Mouse (Mus musculus): Measurements from ENCODE around the gene Ambra1. TPM values are rescaled to one million over a fixed set of nuclear protein-coding genes. Genes with fewer than 3 reads are reported as not detected.

Ambra1 gene
- polyA plus RNA-seq, 1 experiment = 24.0 TPM

GRCm38 (mm10) chr2:91729571-91729970 lies 363 bp upstream of the Ambra1 start:
- Histone ChIP-seq H3K27ac (ENCODE audit: insufficient read depth, low read depth, low read length) (peak overlapping the region; percentile 46), H3K4me3 (ENCODE audit: insufficient read depth, low read length) (peak overlapping the region; percentile 97), H3K4me1 (ENCODE audit: control insufficient read depth, insufficient read depth, low read length) (peaks cover 39% of the 10 kb centered on the region)
- TF ChIP-seq POLR2A (IDR thresholded peaks at IDR 0.05; ENCODE audit: borderline replicate concordance, low read depth, low read length) (no peak), CTCF (IDR thresholded peaks at IDR 0.05; ENCODE audit: low read depth, low read length) (no peak)

- Histone ChIP-seq H3K27ac (ENCODE audit: insufficient read depth, low read depth, low read length) (no peak overlapping the region), H3K4me1 (ENCODE audit: control insufficient read depth, insufficient read depth, low read length) (peaks cover 14% of the 10 kb centered on the region), H3K4me3 (ENCODE audit: insufficient read depth, low read length) (no peak overlapping the region)
- TF ChIP-seq CTCF (IDR thresholded peaks at IDR 0.05; ENCODE audit: low read depth, low read length) (no peak), POLR2A (IDR thresholded peaks at IDR 0.05; ENCODE audit: borderline replicate concordance, low read depth, low read length) (no peak)
Measured at GRCm38 (mm10) chr2:91735221-91735620, 5.3 kb downstream of the Ambra1 start.

- no peak overlapping the region for H3K4me3 ChIP-seq (ENCODE audit: insufficient read depth, low read length)
Measured at GRCm38 (mm10) chr2:91739586-91739985, 9.7 kb downstream of the Ambra1 start.

GRCm38 (mm10) chr2:91744686-91745085 lies 14.8 kb downstream of the Ambra1 start:
- Histone ChIP-seq H3K4me1 (ENCODE audit: control insufficient read depth, insufficient read depth, low read length) (peaks cover 5% of the 10 kb centered on the region), H3K27ac (ENCODE audit: insufficient read depth, low read depth, low read length) (no peak overlapping the region), H3K4me3 (ENCODE audit: insufficient read depth, low read length) (no peak overlapping the region)
- TF ChIP-seq CTCF (IDR thresholded peaks at IDR 0.05; ENCODE audit: low read depth, low read length) = no peak
- no peak for TF ChIP-seq POLR2A (IDR thresholded peaks at IDR 0.05; ENCODE audit: borderline replicate concordance, low read depth, low read length)

More at GRCm38 (mm10) chr2:91739586-91739985, 9.7 kb downstream of the Ambra1 start:
- Histone ChIP-seq H3K4me1 (ENCODE audit: control insufficient read depth, insufficient read depth, low read length) (peaks cover 16% of the 10 kb centered on the region), H3K27ac (ENCODE audit: insufficient read depth, low read depth, low read length) (no peak overlapping the region)
- TF ChIP-seq POLR2A (IDR thresholded peaks at IDR 0.05; ENCODE audit: borderline replicate concordance, low read depth, low read length) (no peak), CTCF (IDR thresholded peaks at IDR 0.05; ENCODE audit: low read depth, low read length) (no peak)

GRCm38 (mm10) chr2:91749811-91750261 lies 19.9 kb downstream of the Ambra1 start:
- no peak overlapping the region for H3K27ac ChIP-seq (ENCODE audit: insufficient read depth, low read depth, low read length)

GRCm38 (mm10) chr2:91771921-91772705 lies 42.2 kb downstream of the Ambra1 start:
- TF ChIP-seq CTCF (IDR thresholded peaks at IDR 0.05; ENCODE audit: low read depth, low read length) (no peak), POLR2A (IDR thresholded peaks at IDR 0.05; ENCODE audit: borderline replicate concordance, low read depth, low read length) (no peak)
- Histone ChIP-seq H3K4me3 (ENCODE audit: insufficient read depth, low read length) (no peak overlapping the region), H3K4me1 (ENCODE audit: control insufficient read depth, insufficient read depth, low read length) (peaks cover 2% of the 10 kb centered on the region; the same call in 1 of the 2 replicates), H3K27ac (ENCODE audit: insufficient read depth, low read depth, low read length) (no peak overlapping the region)

More at GRCm38 (mm10) chr2:91749811-91750261, 19.9 kb downstream of the Ambra1 start:
- peaks cover 4% of the 10 kb centered on the region for H3K4me1 ChIP-seq (ENCODE audit: control insufficient read depth, insufficient read depth, low read length)
- H3K4me3 ChIP-seq (ENCODE audit: insufficient read depth, low read length) = no peak overlapping the region
- TF ChIP-seq CTCF (IDR thresholded peaks at IDR 0.05; ENCODE audit: low read depth, low read length) = no peak
- TF ChIP-seq POLR2A (IDR thresholded peaks at IDR 0.05; ENCODE audit: borderline replicate concordance, low read depth, low read length) = no peak

- H3K4me3 ChIP-seq (ENCODE audit: insufficient read depth, low read length) = no peak overlapping the region
- no peak overlapping the region for H3K27ac ChIP-seq (ENCODE audit: insufficient read depth, low read depth, low read length)
- TF ChIP-seq POLR2A (IDR thresholded peaks at IDR 0.05; ENCODE audit: borderline replicate concordance, low read depth, low read length) (no peak), CTCF (IDR thresholded peaks at IDR 0.05; ENCODE audit: low read depth, low read length) (no peak)
- H3K4me1 ChIP-seq (ENCODE audit: control insufficient read depth, insufficient read depth, low read length) = peaks cover 2% of the 10 kb centered on the region; the same call in 1 of the 2 replicates
Measured at GRCm38 (mm10) chr2:91773309-91773708, 43.4 kb downstream of the Ambra1 start.

- no peak for TF ChIP-seq POLR2A (IDR thresholded peaks at IDR 0.05; ENCODE audit: borderline replicate concordance, low read depth, low read length)
- TF ChIP-seq CTCF (IDR thresholded peaks at IDR 0.05; ENCODE audit: low read depth, low read length) = no peak
- no peak overlapping the region for H3K27ac ChIP-seq (ENCODE audit: insufficient read depth, low read depth, low read length)
- H3K4me3 ChIP-seq (ENCODE audit: insufficient read depth, low read length) = no peak overlapping the region
Measured at GRCm38 (mm10) chr2:91779166-91779565, 49.2 kb downstream of the Ambra1 start.

GRCm38 (mm10) chr2:91791621-91792020 lies 61.7 kb downstream of the Ambra1 start:
- no peak overlapping the region for H3K4me3 ChIP-seq (ENCODE audit: insufficient read depth, low read length)
- TF ChIP-seq CTCF (IDR thresholded peaks at IDR 0.05; ENCODE audit: low read depth, low read length) (no peak), POLR2A (IDR thresholded peaks at IDR 0.05; ENCODE audit: borderline replicate concordance, low read depth, low read length) (no peak)
- peaks cover 13% of the 10 kb centered on the region for H3K4me1 ChIP-seq (ENCODE audit: control insufficient read depth, insufficient read depth, low read length)
- no peak overlapping the region for H3K27ac ChIP-seq (ENCODE audit: insufficient read depth, low read depth, low read length)

More at GRCm38 (mm10) chr2:91779166-91779565, 49.2 kb downstream of the Ambra1 start:
- H3K4me1 ChIP-seq (ENCODE audit: control insufficient read depth, insufficient read depth, low read length) = no peaks in the 10 kb centered on the region

GRCm38 (mm10) chr2:91792346-91792745 lies 62.4 kb downstream of the Ambra1 start:
- H3K27ac ChIP-seq (ENCODE audit: insufficient read depth, low read depth, low read length) = no peak overlapping the region
- H3K4me3 ChIP-seq (ENCODE audit: insufficient read depth, low read length) = no peak overlapping the region
- TF ChIP-seq POLR2A (IDR thresholded peaks at IDR 0.05; ENCODE audit: borderline replicate concordance, low read depth, low read length) (no peak), CTCF (IDR thresholded peaks at IDR 0.05; ENCODE audit: low read depth, low read length) (no peak)
- H3K4me1 ChIP-seq (ENCODE audit: control insufficient read depth, insufficient read depth, low read length) = peaks cover 13% of the 10 kb centered on the region
